Mouse (Mus musculus) kidney, embryonic 14.5 days (tissue): ENCODE measurements around the gene Sod2. TPM values are rescaled to one million over a fixed set of nuclear protein-coding genes. Genes with fewer than 3 reads are reported as not detected.
"Not testable (repeated sequence)": the region's sequence is repeated elsewhere in the genome, so short reads cannot be mapped to it uniquely, and the experiment has no call there.

Experiments used
- ATAC-seq: fragments of 200-750 bp; cut with Nextera tagmentation; 2 replicates; pipeline ENCODE4 v1.8.0; 2017; ENCODE audit warnings: moderate number of reproducible peaks, mild to moderate bottlenecking, moderate TSS enrichment, moderate library complexity; ENCODE audit not compliant: low FRiP score, low TSS enrichment
- H3K27ac ChIP-seq: fragments of 300-500 bp; sonication (generic); 2 replicates; pipeline ENCODE4 v1.5.1; 2014; ENCODE audit warnings: low read depth, mild to moderate bottlenecking, low read length, moderate library complexity, mixed read lengths
- H3K27me3 ChIP-seq: fragments of 300-500 bp; sonication (generic); 2 replicates; pipeline ENCODE4 v1.6.1; 2014; ENCODE audit warnings: mild to moderate bottlenecking, low read length; ENCODE audit not compliant: control insufficient read depth, insufficient read depth
- H3K36me3 ChIP-seq: fragments of 300-500 bp; sonication (generic); 2 replicates; pipeline ENCODE4 v1.6.1; 2014; ENCODE audit warnings: low read length, mixed read lengths; ENCODE audit not compliant: control insufficient read depth, insufficient read depth
- H3K4me1 ChIP-seq: fragments of 300-500 bp; sonication (generic); 2 replicates; pipeline ENCODE4 v1.6.1; 2014; ENCODE audit warnings: low read length, mixed read lengths; ENCODE audit not compliant: control insufficient read depth, insufficient read depth
- H3K4me2 ChIP-seq: fragments of 300-500 bp; sonication (generic); replicated peaks from 2 replicates; pipeline ENCODE4 v1.6.1; 2014; ENCODE audit warnings: low read depth, mild to moderate bottlenecking, low read length
- H3K4me3 ChIP-seq: fragments of 300-500 bp; sonication (generic); 2 replicates; pipeline ENCODE4 v1.5.1; 2014; ENCODE audit warnings: mild to moderate bottlenecking, low read length
- H3K9ac ChIP-seq: fragments of 300-500 bp; sonication (generic); 2 replicates; pipeline ENCODE4 v1.6.1; 2014; ENCODE audit warnings: low read depth, mild to moderate bottlenecking, low read length, moderate library complexity
- H3K9me3 ChIP-seq: fragments of 300-500 bp; sonication (generic); 2 replicates; pipeline ENCODE4 v1.6.1; 2016; ENCODE audit warnings: low read length; ENCODE audit not compliant: control insufficient read depth
- WGBS: fragments of 180-500 bp; shearing (Covaris S2); extraction: QIAGEN DNeasy Blood & Tissue Kit; methylation state at CpG from one replicate; pipeline ENCODE4 v1.1.7; 2014; 5-methylcytosine and 5-hydroxymethylcytosine counted together
- polyA plus RNA-seq: library from polyadenylated mRNA; unstranded; fragments of >200 nt; fragmentation: Nextera tagmentation; extraction: Ambion mirVana; gene quantifications from 2 replicates; pipeline ENCODE4 v1.2.1, GENCODE M21; 2014

Sod2 gene
- polyA plus RNA-seq, 1 experiment from 2014 or later, result 139 TPM

DNA sequence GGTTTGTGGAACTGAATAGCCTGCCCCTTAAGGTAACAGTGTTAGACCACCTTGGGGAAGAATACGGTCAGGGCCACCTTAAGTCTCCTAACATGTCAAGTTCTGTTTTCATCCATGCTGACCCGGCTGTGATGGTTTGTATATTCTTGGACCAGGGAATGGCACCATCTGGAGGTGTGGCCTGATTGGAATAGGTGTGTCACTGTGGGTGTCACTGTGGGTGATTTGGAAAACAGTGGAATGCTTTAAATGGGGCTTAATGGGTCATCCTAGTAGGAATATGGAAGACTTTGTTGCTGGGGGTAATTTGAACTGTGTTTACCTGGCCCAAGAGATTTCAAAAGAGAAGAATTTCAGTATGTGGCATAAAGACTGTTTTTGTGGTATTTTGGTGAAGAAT lies 2.2 kb upstream of the Sod2 start:
- H3K4me2 ChIP-seq, H3K27ac ChIP-seq, H3K4me3 ChIP-seq, ATAC-seq, H3K9me3 ChIP-seq, H3K9ac ChIP-seq, H3K27me3 ChIP-seq, H3K36me3 ChIP-seq: not testable (repeated sequence)
- 72% methylated on average over 2 of the region's 2 CpGs for WGBS
- H3K4me1 ChIP-seq, result peaks cover 10% of the 10 kb centered on the region; the same call in 1 of the 2 replicates

DNA sequence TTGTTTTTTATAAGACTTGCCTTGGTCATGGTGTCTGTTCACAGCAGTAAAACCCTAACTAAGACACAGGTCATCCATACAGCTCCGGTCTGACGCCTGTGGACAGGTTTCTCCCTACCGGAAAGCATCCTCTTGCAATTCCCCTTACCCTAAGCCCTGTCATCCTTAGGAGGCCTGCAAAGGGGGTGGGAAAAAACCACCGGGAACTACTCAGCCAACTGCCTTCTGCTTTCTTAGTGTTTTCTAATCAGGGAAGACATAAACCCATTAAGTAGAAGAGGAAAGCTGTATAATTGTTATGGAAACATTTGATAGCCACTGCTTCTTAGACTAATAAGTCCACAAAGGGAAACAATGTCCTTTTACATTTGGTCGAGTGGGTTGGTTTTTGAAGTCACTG lies 338 bp downstream of the Sod2 start:
- ATAC-seq, result no peak
- Histone ChIP-seq H3K27me3 (no peaks in the 10 kb centered on the region), H3K9me3 (no peaks in the 10 kb centered on the region), H3K4me3 (peak overlapping the region; percentile 73), H3K9ac (peak overlapping the region; percentile 44; the same call in 1 of the 2 replicates), H3K4me1 (peaks cover 11% of the 10 kb centered on the region; the same call in 1 of the 2 replicates), H3K27ac (peak overlapping the region; percentile 53; the same call in 1 of the 2 replicates), H3K4me2 (peak overlapping the region; percentile 64), H3K36me3 (peaks cover 4% of the 10 kb centered on the region; the same call in 1 of the 2 replicates)
- 34% methylated on average over 5 of the region's 5 CpGs for WGBS

DNA sequence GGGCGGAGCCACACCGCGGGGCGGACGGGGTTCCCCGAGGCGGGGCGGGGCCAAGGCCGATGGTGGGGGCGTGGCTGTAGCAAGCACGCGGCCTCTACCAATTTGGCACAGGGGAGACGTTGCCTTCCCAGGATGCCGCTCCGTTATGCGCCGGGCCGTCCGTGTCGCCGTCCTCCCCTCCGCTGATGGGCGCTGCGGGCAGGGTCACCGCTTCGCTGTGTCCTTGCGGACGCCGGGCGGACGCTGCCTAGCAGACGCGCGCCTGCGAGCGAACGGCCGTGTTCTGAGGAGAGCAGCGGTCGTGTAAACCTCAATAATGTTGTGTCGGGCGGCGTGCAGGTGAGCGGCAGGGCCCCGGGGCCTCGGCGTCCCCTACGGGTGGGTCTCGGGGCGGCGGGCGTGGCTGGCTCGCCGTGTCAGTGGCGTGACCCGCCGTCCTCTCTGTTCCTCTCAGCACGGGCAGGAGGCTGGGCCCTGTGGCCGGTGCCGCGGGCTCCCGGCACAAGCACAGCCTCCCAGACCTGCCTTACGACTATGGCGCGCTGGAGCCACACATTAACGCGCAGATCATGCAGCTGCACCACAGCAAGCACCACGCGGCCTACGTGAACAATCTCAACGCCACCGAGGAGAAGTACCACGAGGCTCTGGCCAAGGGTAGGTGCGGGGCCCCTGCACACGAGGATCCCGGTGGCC lies 1.2 kb downstream of the Sod2 start:
- no peaks in the 10 kb centered on the region for H3K27me3 ChIP-seq
- peak overlapping the region; percentile 64 for H3K4me2 ChIP-seq
- H3K4me1 ChIP-seq, result peaks cover 11% of the 10 kb centered on the region; the same call in 1 of the 2 replicates
- peak overlapping the region; percentile 73 for H3K4me3 ChIP-seq
- H3K9ac ChIP-seq, result peak overlapping the region; percentile 73
- H3K27ac ChIP-seq, result peak overlapping the region; percentile 72
- H3K36me3 ChIP-seq, result peaks cover 5% of the 10 kb centered on the region; the same call in 1 of the 2 replicates
- ATAC-seq, result peak; percentile 99
- H3K9me3 ChIP-seq, result no peaks in the 10 kb centered on the region
- WGBS, result under 1% methylated on average over 65 of the region's 76 CpGs

DNA sequence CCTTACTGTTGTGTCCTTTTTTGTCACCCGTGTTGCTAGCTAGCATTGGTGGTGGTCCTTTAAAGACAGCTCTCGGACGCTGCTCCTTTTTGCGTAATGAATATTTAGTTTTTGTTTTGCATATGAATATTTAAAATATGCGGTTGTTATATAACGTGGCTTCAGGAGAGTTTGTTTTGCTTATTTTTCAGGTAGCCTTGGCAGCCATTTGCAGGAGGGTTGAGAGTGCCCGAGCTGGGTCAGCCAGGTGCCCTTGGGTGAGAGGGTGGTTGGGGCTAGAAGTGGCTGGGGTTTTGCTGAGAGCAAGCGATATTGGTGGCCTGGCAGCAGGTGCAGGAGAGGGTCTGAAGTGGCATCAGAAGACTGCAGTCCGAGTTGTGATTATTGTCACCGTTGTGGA lies 1.9 kb downstream of the Sod2 start:
- WGBS, result 3% methylated on average over 10 of the region's 10 CpGs
- Histone ChIP-seq H3K9ac (peak overlapping the region; percentile 73), H3K4me1 (peaks cover 11% of the 10 kb centered on the region; the same call in 1 of the 2 replicates), H3K27ac (no peak overlapping the region), H3K4me2 (peak overlapping the region; percentile 64), H3K27me3 (no peaks in the 10 kb centered on the region), H3K4me3 (peak overlapping the region; percentile 73), H3K9me3 (no peaks in the 10 kb centered on the region), H3K36me3 (peaks cover 12% of the 10 kb centered on the region)
- ATAC-seq, result no peak

DNA sequence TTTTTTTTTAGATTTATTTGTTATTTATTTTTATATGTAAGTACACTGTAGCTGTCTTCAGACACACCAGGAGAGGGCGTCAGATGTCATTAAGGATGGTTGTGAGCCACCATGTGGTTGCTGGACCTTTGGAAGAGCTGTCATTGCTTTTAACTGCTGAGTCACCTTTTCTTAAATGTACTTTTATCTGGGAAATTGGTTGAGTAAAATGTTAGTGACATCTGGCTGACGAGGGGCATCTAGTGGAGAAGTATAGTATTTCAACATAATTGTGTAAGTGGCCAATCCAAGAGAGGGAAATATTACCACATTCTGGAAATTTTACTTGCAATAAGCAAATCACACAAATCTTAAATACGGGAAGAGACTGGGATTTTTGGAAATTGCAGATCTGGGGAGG lies 3.2 kb downstream of the Sod2 start:
- H3K9ac ChIP-seq, result no peak overlapping the region
- H3K27me3 ChIP-seq, result no peaks in the 10 kb centered on the region
- peaks cover 20% of the 10 kb centered on the region for H3K36me3 ChIP-seq
- no peak for ATAC-seq
- no peaks in the 10 kb centered on the region for H3K9me3 ChIP-seq
- no peak overlapping the region for H3K4me3 ChIP-seq
- H3K4me2 ChIP-seq, result no peak overlapping the region
- WGBS, result 31% methylated on average over 3 of the region's 3 CpGs
- H3K27ac ChIP-seq, result no peak overlapping the region
- H3K4me1 ChIP-seq, result peaks cover 11% of the 10 kb centered on the region; the same call in 1 of the 2 replicates

DNA sequence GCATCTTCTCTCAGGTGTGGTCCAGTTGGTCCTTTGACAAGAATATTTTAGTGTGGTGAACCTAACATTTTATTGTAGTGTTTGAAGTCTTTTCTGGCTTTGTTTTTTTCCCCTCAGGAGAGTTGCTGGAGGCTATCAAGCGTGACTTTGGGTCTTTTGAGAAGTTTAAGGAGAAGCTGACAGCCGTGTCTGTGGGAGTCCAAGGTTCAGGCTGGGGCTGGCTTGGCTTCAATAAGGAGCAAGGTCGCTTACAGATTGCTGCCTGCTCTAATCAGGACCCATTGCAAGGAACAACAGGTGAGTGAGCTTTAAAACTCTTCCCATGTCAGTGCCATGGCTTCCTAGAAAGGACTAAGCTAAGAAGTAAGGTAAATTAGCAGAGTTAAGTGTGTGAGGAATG lies 6.7 kb downstream of the Sod2 start:
- no peaks in the 10 kb centered on the region for H3K27me3 ChIP-seq
- no peak overlapping the region for H3K4me2 ChIP-seq
- no peaks in the 10 kb centered on the region for H3K9me3 ChIP-seq
- H3K36me3 ChIP-seq, result peaks cover 29% of the 10 kb centered on the region
- H3K4me1 ChIP-seq, result peaks cover 11% of the 10 kb centered on the region; the same call in 1 of the 2 replicates
- no peak overlapping the region for H3K9ac ChIP-seq
- H3K4me3 ChIP-seq, result no peak overlapping the region
- H3K27ac ChIP-seq, result no peak overlapping the region
- 60% methylated on average over 3 of the region's 3 CpGs for WGBS
- no peak for ATAC-seq

DNA sequence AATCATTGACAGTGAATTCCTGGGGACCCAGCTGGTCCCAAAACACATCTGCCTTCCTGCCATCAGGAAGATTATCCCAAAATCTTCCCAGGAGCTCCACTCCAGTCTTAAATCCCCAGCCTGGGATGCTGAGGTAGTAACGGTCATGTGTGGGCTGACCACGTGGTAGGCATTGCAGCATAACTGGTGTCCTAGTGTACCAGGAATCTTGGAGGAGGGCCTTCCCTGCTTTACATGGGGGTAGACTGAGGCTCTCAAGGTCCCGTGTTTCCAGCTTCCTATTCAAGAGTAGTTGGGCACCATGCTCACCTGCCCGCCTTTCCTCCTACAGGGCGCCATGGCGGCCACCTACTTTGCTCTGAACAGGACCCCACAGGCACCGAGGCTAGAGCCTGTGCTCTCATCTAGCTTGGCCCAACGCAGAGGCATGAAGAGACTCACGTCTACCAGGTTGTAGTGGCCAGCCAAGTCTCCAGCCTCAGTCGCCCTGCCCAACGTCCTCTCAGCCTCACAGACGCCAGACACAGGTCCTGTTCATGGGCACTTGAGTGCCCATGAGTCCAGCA lies 30.1 kb downstream of the Sod2 start:
- not testable (repeated sequence) for H3K27me3 ChIP-seq, ATAC-seq, H3K4me2 ChIP-seq, H3K4me3 ChIP-seq, H3K36me3 ChIP-seq, H3K9ac ChIP-seq, H3K4me1 ChIP-seq, H3K9me3 ChIP-seq, H3K27ac ChIP-seq
- 89% methylated on average over 4 of the region's 12 CpGs for WGBS

DNA sequence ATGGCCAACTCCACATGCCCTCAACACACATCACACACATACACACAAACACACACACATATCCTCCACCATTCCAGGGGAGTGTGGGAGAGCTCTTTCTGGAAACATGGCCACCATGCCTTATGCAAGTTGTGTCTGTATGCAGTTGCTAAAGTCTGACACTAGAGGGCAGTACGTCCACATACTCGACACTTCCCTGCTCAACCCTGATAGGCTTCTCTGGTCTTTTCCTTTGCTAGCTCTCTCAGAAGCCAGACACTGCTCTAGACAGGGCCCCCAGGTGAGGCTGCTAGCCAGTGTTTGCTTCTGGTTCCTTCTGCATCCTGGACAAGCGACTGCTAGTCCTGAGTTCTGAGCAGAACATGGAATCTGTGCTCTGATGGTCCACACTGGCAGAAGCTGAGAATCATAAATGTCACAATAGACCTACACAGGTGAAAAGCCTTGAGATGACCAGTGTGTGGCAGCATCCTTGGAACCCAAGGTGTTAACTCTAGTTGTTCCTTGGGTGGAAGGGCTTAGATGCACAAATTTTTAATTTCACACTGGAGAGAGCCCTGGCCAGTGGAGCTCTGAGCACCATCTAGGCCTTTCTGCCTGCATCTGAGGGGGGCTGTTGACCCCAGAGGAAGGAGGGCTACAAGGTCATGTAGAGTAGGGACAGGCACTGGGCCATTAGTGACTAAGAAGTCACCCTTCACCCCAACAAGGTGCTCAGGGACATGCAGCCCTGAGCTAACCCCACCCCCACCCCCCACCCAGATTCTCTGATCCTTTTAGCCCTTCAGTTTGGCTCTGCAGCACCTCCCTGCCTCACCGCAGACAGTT lies 37.4 kb downstream of the Sod2 start:
- WGBS, result 5% methylated on average over 3 of the region's 4 CpGs
- not testable (repeated sequence) for H3K4me3 ChIP-seq, H3K4me2 ChIP-seq

More for the DNA sequence above, 37.4 kb downstream of the Sod2 start:
- H3K27ac ChIP-seq, H3K9ac ChIP-seq, H3K36me3 ChIP-seq, H3K9me3 ChIP-seq, H3K4me1 ChIP-seq, H3K27me3 ChIP-seq: not testable (repeated sequence)
- ATAC-seq, result peak; percentile 81
